Mouse (Mus musculus) lung, postnatal 0 days (tissue): ENCODE results near the gene Gna13.
A peak's percentile ranks its signal among the peaks of the same experiment; 100 is the strongest.

Source experiments
- CTCF ChIP-seq: IDR thresholded peaks from 2 replicates; pipeline ENCODE4 v1.5.1; 2016; ENCODE audit warnings: antibody characterized with exemption, mild to moderate bottlenecking
- EP300 ChIP-seq: IDR thresholded peaks from 2 replicates; pipeline ENCODE4 v1.6.1; 2016; ENCODE audit warnings: antibody characterized with exemption, mild to moderate bottlenecking, control low read depth

GRCm38 (mm10) chr11:109416709-109417420 lies 54.2 kb downstream of the Gna13 start:
- TF ChIP-seq CTCF (no peak), EP300 (peak; percentile 79)
